Mouse (Mus musculus): ENCODE results near the gene 5730596B20Rik. TPM values are rescaled to one million over a fixed set of nuclear protein-coding genes. Genes with fewer than 3 reads are reported as not detected.

Gene 5730596B20Rik
- 0.08 TPM in 1 of 2 replicates, not detected in the other for polyA plus RNA-seq (2015; fragmentation: Nextera tagmentation; extraction: Ambion mirVana)

GRCm38 (mm10) chr6:52177061-52177735, at the start of gene 5730596B20Rik:
Gene 5730596B20Rik, plus strand, starts transcription at chr6:52177498.
- ATAC-seq (ENCODE audit: insufficient number of reproducible peaks, insufficient read depth, low FRiP score, low TSS enrichment, low read depth), result no peak
- Histone ChIP-seq H3K4me1 (peaks cover 7% of the 10 kb centered on the region), H3K4me2 (no peak within 1 kb of the TSS), H3K9ac (no peak within 1 kb of the TSS), H3K27ac (no peak within 1 kb of the TSS), H3K9me3 (no peaks in the 10 kb centered on the region), H3K4me3 (no peak within 1 kb of the TSS), H3K36me3 (no peaks in the 10 kb centered on the region), H3K27me3 (peaks cover 99% of the 10 kb centered on the region)
- under 1% methylated on average over 36 of the region's 36 CpGs for WGBS

DNA sequence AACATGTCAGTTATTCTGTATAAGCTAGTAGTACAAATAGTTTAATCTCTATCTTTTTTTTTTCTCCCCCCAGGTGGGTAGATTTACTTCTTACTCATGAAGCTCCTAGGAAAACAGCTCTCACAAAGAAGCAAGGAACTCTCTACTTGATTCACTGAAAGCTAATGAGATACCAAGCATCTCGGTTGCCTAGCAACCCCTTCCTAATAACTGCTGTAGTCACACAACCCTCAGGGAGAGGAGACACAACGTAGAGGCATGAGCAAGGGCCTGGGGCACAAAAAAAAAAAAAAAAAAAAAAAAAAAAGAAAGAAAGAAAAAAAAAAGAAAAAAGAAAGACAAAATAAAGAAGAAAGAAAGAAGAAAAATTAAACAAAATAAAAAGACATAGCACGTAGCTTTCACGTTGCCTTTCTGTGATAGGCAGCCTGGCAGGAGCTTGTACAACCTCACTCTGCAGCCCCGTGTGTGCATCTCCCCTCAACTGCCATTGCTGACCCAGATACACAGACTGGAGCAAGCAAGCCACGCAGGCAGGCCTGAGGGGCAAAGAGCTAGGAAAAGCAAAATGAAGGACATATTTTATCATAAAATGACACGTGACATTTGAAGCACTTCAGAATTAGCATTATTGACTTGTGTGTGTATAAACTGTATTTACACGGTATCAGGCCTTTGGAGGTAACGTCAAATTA, 39.3 kb upstream of the 5730596B20Rik start:
- 70% methylated on average over 9 of the region's 9 CpGs for WGBS
- H3K9ac ChIP-seq, result no peak overlapping the region
- ATAC-seq (ENCODE audit: insufficient number of reproducible peaks, insufficient read depth, low FRiP score, low TSS enrichment, low read depth), result no peak
- H3K9me3 ChIP-seq, result no peaks in the 10 kb centered on the region
- H3K4me1 ChIP-seq, result no peaks in the 10 kb centered on the region
- 0 out of 2 replicates have a peak, but pooled peaks cover under 1% of the 10 kb centered on the region for H3K27me3 ChIP-seq
- no peak overlapping the region for H3K4me2 ChIP-seq
- H3K36me3 ChIP-seq, result no peaks in the 10 kb centered on the region
- H3K4me3 ChIP-seq, result no peak overlapping the region
- H3K27ac ChIP-seq, result no peak overlapping the region

- WGBS, result 65% methylated on average over 10 of the region's 10 CpGs
- Histone ChIP-seq H3K9me3 (no peaks in the 10 kb centered on the region), H3K4me2 (no peak overlapping the region), H3K4me1 (no peaks in the 10 kb centered on the region), H3K4me3 (no peak overlapping the region), H3K9ac (no peak overlapping the region), H3K27me3 (0 out of 2 replicates have a peak, but pooled peaks cover 6% of the 10 kb centered on the region), H3K27ac (no peak overlapping the region), H3K36me3 (no peaks in the 10 kb centered on the region)
- no peak for ATAC-seq (ENCODE audit: insufficient number of reproducible peaks, insufficient read depth, low FRiP score, low TSS enrichment, low read depth)
These were observed 38.7 kb upstream of the 5730596B20Rik start for GRCm38 (mm10) chr6:52138576-52138975.

- 0 out of 2 replicates have a peak, but pooled peaks cover 8% of the 10 kb centered on the region for H3K27me3 ChIP-seq
- H3K27ac ChIP-seq, result no peak overlapping the region
- H3K9me3 ChIP-seq, result no peaks in the 10 kb centered on the region
- H3K4me2 ChIP-seq, result no peak overlapping the region
- no peaks in the 10 kb centered on the region for H3K4me1 ChIP-seq
- 84% methylated on average over 5 of the region's 5 CpGs for WGBS
- no peak overlapping the region for H3K4me3 ChIP-seq
- no peak overlapping the region for H3K9ac ChIP-seq
- H3K36me3 ChIP-seq, result no peaks in the 10 kb centered on the region
- no peak for ATAC-seq (ENCODE audit: insufficient number of reproducible peaks, insufficient read depth, low FRiP score, low TSS enrichment, low read depth)
These were observed 38.2 kb upstream of the 5730596B20Rik start for GRCm38 (mm10) chr6:52139115-52139514.

DNA sequence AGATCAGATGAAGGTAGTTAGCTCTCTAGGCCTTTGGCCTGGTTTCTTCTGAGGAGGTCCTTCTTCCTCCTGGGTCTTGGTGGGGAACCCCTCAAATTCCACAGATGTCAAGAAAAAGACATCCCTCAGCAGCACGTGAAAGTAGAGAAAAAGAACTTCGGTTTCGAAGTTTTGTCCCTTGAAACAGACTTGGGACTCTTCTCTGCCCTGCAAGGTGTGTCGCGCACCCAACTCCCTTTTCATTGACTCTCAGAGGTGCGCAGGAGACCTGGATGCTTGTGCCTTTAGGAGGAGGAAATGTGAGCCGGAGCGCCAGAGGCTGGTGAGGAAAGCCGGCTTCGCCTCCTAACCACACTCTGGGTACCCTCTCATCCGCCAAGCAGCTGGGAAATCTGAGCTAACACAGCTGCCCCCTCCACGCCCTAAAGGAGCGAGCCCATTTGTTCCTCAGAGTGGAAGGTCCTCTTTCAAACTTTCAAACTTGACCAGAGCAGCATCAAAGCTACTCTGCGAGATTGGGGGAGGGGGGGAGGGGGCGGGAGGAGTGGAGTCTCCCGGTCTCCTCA, 26.8 kb upstream of the 5730596B20Rik start:
- no peak for ATAC-seq (ENCODE audit: insufficient number of reproducible peaks, insufficient read depth, low FRiP score, low TSS enrichment, low read depth)
- no peak overlapping the region for H3K4me2 ChIP-seq
- 3% methylated on average over 16 of the region's 16 CpGs for WGBS

GRCm38 (mm10) chr6:52151571-52151970, 25.7 kb upstream of the 5730596B20Rik start:
- H3K4me3 ChIP-seq, result no peak overlapping the region
- peaks cover 5% of the 10 kb centered on the region; the same call in 1 of the 2 replicates for H3K4me1 ChIP-seq
- peaks cover 4% of the 10 kb centered on the region; the same call in 1 of the 2 replicates for H3K9me3 ChIP-seq
- WGBS, result 3% methylated on average over 4 of the region's 4 CpGs
- H3K27ac ChIP-seq, result no peak overlapping the region
- H3K36me3 ChIP-seq, result no peaks in the 10 kb centered on the region
- no peak overlapping the region for H3K9ac ChIP-seq
- H3K4me2 ChIP-seq, result no peak overlapping the region
- ATAC-seq (ENCODE audit: insufficient number of reproducible peaks, insufficient read depth, low FRiP score, low TSS enrichment, low read depth), result no peak
- H3K27me3 ChIP-seq, result peaks cover 99% of the 10 kb centered on the region

More for the DNA sequence above, 26.8 kb upstream of the 5730596B20Rik start:
- Histone ChIP-seq H3K27ac (no peak overlapping the region), H3K4me1 (peaks cover 5% of the 10 kb centered on the region; the same call in 1 of the 2 replicates), H3K27me3 (peaks cover 94% of the 10 kb centered on the region), H3K9me3 (peaks cover 4% of the 10 kb centered on the region; the same call in 1 of the 2 replicates), H3K4me3 (no peak overlapping the region), H3K9ac (no peak overlapping the region), H3K36me3 (no peaks in the 10 kb centered on the region)

DNA sequence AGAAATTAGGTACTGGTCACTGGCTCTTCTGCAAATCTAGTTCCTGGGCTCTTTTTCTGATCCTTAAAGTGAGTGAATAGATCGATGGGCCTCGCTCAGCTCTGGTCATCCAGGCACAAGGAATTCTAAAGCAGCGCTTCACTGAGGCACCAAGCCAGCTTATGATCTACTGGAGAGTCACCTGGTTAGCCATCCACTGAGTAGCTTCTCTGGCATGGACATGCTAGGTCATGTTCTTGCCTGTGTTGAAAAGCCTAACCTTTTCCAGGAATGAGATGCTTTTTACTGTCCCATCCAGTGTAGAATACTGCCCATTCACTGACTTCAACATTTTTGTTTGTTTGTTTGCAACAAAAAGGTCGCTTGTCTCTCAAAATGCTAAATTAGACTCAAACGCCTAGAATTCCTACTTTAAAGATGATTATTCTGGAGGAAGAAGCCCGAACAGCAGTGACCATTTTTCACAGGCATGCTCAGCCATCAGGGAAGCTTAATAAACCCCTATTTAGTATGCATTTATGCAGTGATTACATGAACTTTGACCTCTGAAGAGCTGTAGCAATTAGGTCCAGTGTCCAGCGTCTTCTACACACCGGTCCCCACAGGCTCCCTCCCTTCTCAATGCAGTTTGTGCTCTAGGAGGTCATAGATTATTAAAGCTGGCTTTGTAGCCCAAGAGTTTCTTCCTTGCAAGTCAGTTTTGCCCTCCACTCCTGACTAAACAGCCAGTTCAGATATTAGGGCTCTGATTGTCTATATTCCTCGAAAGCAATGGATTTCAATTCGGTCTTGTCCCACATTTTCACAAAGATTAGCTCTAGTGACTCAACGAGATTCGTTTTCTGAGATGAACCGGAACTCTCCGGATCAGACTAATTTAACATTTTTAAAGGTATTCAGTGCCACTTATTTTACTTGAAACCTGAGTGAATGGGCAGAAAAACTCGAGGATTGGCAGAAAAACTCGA, 24.8 kb upstream of the 5730596B20Rik start:
- H3K9me3 ChIP-seq, result peaks cover 4% of the 10 kb centered on the region; the same call in 1 of the 2 replicates
- peaks cover 99% of the 10 kb centered on the region for H3K27me3 ChIP-seq
- H3K4me2 ChIP-seq, result no peak overlapping the region
- no peak for ATAC-seq (ENCODE audit: insufficient number of reproducible peaks, insufficient read depth, low FRiP score, low TSS enrichment, low read depth)
- 3% methylated on average over 16 of the region's 16 CpGs for WGBS
- H3K4me3 ChIP-seq, result no peak overlapping the region
- H3K4me1 ChIP-seq, result peaks cover 5% of the 10 kb centered on the region; the same call in 1 of the 2 replicates
- no peaks in the 10 kb centered on the region for H3K36me3 ChIP-seq
- H3K9ac ChIP-seq, result no peak overlapping the region
- no peak overlapping the region for H3K27ac ChIP-seq

GRCm38 (mm10) chr6:52153270-52153669, 24.0 kb upstream of the 5730596B20Rik start:
- peaks cover 4% of the 10 kb centered on the region; the same call in 1 of the 2 replicates for H3K9me3 ChIP-seq
- H3K4me2 ChIP-seq, result no peak overlapping the region
- no peak overlapping the region for H3K4me3 ChIP-seq
- peaks cover 10% of the 10 kb centered on the region for H3K4me1 ChIP-seq
- peaks cover 99% of the 10 kb centered on the region for H3K27me3 ChIP-seq
- H3K36me3 ChIP-seq, result no peaks in the 10 kb centered on the region
- H3K9ac ChIP-seq, result no peak overlapping the region
- 3% methylated on average over 6 of the region's 6 CpGs for WGBS
- no peak for ATAC-seq (ENCODE audit: insufficient number of reproducible peaks, insufficient read depth, low FRiP score, low TSS enrichment, low read depth)
- no peak overlapping the region for H3K27ac ChIP-seq

- Histone ChIP-seq H3K36me3 (no peaks in the 10 kb centered on the region), H3K4me1 (peaks cover 18% of the 10 kb centered on the region), H3K4me3 (no peak overlapping the region), H3K9me3 (peaks cover 4% of the 10 kb centered on the region; the same call in 1 of the 2 replicates), H3K4me2 (no peak overlapping the region), H3K9ac (no peak overlapping the region), H3K27ac (no peak overlapping the region), H3K27me3 (peaks cover 100% of the 10 kb centered on the region)
- WGBS, result 7% methylated on average over 5 of the region's 5 CpGs
- ATAC-seq (ENCODE audit: insufficient number of reproducible peaks, insufficient read depth, low FRiP score, low TSS enrichment, low read depth), result no peak
These were observed 23.3 kb upstream of the 5730596B20Rik start for GRCm38 (mm10) chr6:52154044-52154443.

GRCm38 (mm10) chr6:52155471-52155870, 21.8 kb upstream of the 5730596B20Rik start:
- no peak overlapping the region for H3K4me3 ChIP-seq
- H3K9me3 ChIP-seq, result no peaks in the 10 kb centered on the region
- H3K9ac ChIP-seq, result no peak overlapping the region
- peaks cover 100% of the 10 kb centered on the region for H3K27me3 ChIP-seq
- no peak overlapping the region for H3K27ac ChIP-seq
- 42% methylated on average over 3 of the region's 3 CpGs for WGBS
- no peaks in the 10 kb centered on the region for H3K36me3 ChIP-seq
- ATAC-seq (ENCODE audit: insufficient number of reproducible peaks, insufficient read depth, low FRiP score, low TSS enrichment, low read depth), result no peak
- H3K4me2 ChIP-seq, result no peak overlapping the region
- peaks cover 19% of the 10 kb centered on the region for H3K4me1 ChIP-seq
